Mouse (Mus musculus) cerebellum, adult 18-20 months (tissue): ENCODE results near the gene Hcrtr1.

Experiments
- DNase-seq, 2 experiments: peaks; one replicate each; pipeline ENCODE4 v3.0.0; 2021

Hcrtr1 gene

DNA sequence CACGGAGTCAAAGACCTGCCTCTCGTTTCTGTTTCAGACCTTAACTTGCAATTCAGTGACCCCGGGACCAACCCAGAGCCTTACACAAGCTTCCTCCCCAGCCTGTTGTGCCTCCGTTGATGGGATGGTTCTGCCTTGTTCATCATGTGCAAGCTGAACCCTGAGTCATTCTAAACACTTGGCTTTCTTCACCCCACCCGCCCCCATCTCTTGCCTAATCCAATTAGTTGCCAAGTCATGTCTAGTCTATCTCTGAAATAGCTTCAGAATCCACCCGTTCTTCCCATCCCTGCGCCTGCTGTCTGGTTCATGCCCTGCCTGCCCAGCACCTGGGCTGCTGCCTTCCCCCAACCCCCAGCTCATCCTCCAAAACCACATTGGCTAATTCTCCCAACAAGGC, 26.9 kb downstream of the Hcrtr1 start:
- DNase-seq, result no peak

- DNase-seq, result no peak
These were observed 29.1 kb downstream of the Hcrtr1 start for GRCm38 (mm10) chr4:130110091-130110490.

- no peak for DNase-seq
These were observed 29.5 kb downstream of the Hcrtr1 start for GRCm38 (mm10) chr4:130109666-130110065.

GRCm38 (mm10) chr4:130108929-130109328, 30.2 kb downstream of the Hcrtr1 start:
- no peak for DNase-seq

DNA sequence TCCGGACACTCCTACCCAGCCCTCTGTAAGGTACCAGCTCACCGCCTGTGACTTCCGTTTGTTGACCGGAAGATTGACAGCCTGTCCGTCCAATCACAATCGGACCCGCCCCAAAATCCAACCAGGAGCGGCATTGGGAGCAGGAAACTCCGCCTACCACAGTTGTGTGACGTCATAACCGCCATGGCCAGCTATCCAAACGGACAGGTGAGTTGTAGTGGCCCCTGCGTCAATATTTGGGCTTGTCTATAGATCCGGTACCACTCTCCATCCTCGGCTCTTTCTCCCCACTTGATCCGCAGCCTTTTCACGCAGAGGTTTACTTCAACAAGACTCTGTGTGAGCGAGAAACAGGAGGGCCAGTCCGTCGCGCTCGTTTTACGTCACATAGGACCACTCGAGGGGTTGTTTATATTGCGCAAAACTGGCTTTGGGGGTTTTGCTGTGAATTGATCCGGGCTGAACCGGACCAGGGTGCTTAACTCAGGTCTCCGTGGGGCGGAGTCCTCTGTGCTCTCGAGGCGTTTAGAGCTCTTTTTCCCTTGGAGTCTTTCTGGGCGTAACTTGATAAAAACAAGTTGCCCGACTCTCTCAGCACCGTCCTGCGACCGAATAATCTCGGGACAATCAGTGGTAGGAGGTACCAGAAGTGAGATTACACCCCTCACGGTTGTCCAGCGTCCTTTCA, 31.6 kb downstream of the Hcrtr1 start:
- DNase-seq, result peak; percentile 100

GRCm38 (mm10) chr4:130107065-130107443, 32.1 kb downstream of the Hcrtr1 start:
- no peak for DNase-seq

- DNase-seq, result no peak
These were observed 34.6 kb downstream of the Hcrtr1 start for GRCm38 (mm10) chr4:130104584-130104983.

GRCm38 (mm10) chr4:130103632-130104031, 35.5 kb downstream of the Hcrtr1 start:
- no peak for DNase-seq

DNA sequence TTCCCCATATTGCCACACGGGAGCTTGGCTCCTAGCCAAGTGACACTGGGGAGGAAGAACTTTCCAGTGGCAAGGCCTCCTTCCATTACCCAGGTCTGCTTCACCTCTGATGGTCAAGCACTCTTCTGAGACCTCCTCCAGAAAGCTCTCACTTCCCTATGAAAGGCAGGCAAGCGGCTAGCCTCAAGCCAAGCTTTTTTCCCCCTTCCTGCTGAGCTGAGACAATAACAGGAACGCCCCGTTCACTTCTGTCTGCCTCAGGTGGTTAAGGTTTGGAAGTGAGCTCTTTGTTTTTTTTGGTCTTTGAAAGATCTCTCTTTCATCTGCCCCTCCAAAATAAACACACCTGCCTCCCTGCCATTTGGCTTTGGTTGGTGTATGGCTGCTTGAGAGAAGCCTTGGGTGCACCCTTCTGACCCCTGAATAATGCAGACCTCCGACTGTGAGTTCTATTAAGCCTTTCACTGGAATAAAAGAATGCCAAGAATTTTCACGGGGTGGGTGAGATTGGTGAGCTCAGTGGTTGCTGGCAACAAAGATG, 37.0 kb downstream of the Hcrtr1 start, which contains the start of gene Pef1:
Pef1 (plus strand) TSS at position 448 of the 541 bp plus-strand sequence.
- no peak for DNase-seq

DNA sequence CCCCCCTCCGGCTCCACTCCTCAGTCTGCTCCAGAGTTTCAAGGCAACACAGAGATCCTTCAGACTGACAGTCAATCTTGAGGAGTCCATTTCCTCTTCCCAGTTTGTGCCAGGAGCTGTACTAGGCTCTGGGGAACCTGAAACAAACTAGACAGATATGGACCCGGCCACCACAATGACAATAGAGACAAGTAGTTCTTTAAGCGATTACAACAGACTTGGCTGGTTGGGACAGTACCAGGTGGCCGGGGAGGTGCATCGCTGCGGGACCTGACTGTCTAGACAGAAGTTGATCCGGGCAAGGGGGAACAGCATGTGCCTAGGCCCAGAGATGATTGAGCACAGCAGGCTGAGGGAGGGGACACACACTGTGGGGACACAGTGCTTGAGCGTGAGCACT, 38.0 kb downstream of the Hcrtr1 start:
- DNase-seq, result peak in 1 of 2 experiments; percentile 29

- DNase-seq, result no peak
These were observed 44.0 kb downstream of the Hcrtr1 start for GRCm38 (mm10) chr4:130095137-130095536.

DNA sequence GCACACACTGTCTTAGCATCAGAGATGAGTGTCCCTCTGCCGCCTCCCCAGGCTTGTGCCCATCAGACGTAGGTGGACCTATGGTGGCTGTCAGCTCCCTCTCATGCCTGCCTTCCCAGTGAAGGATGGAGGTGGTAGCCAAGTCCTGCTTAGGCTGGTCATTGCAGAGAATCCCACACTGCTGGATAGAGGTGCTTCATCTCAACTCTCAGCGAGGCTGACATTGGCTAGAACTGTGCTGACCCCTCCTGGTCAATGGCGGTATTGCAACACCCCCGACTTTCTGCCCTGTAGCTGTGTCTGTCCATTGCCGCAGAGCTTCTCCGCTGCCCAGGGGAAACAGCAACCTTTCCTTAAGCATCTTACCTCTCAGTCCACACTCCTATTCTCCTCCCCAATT, 51.9 kb downstream of the Hcrtr1 start:
- DNase-seq, result peak; percentile 91 to 98

GRCm38 (mm10) chr4:130085246-130085820, 53.8 kb downstream of the Hcrtr1 start:
- DNase-seq, result peak in 1 of 2 experiments; percentile 40

DNA sequence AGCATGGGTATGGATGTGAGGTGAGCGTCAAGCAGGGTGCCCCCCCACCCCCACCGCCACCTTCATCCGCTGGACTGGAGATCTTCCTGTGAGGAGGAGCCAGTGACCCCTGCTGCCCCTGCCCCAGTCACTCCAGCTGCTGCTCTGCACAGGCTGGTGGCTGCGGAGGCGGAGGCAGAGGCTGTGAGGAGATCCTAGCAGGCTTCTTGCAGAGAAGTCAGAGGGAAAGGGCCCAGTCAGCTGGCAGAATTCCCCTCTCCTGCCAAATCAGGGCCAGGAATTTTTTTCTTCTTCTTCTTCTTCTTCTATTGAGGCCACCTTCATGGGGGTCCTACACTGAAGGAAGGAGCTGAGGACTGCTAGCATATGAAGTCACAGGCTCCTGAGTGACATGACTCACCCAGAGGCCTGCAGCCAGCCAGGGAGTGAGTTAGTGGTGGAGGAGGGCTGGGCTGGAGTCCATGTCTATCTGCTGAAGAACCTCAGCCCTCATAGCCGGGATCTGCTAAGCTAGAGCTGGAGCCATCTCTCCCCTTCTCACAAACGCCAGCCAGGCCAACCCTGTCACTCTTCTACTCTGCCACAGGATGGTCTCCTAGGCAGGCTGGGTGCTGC, 54.7 kb downstream of the Hcrtr1 start:
- DNase-seq, result peak in 1 of 2 experiments; percentile 30

GRCm38 (mm10) chr4:130082211-130082610, 56.9 kb downstream of the Hcrtr1 start:
- DNase-seq, result no peak

GRCm38 (mm10) chr4:130081345-130082190, 57.6 kb downstream of the Hcrtr1 start:
- peak; percentile 68 to 79 for DNase-seq
